Mouse (Mus musculus): ENCODE measurements around the gene Meaf6. TPM values are rescaled to one million over a fixed set of nuclear protein-coding genes. Genes with fewer than 3 reads are reported as not detected.

The Meaf6 gene
- polyA plus RNA-seq, 1 experiment, result 9.1 TPM

- TF ChIP-seq POLR2A (IDR thresholded peaks at IDR 0.05; ENCODE audit: low read depth, low read length) (no peak), CTCF (IDR thresholded peaks at IDR 0.05; ENCODE audit: extremely low read depth, insufficient read length, insufficient replicate concordance, low read depth, low read length) (no peak)
- Histone ChIP-seq H3K36me3 (ENCODE audit: control insufficient read depth, insufficient read depth, low read length) (peaks cover 2% of the 10 kb centered on the region; the same call in 1 of the 2 replicates), H3K4me3 (ENCODE audit: low read depth, low read length) (no peak overlapping the region), H3K27me3 (ENCODE audit: control insufficient read depth, insufficient read depth, low read length) (no peaks in the 10 kb centered on the region), H3K27ac (ENCODE audit: insufficient read depth, low read depth, low read length) (no peak overlapping the region), H3K4me1 (ENCODE audit: control insufficient read depth, insufficient read depth, insufficient read length, low read length) (peaks cover 8% of the 10 kb centered on the region; the same call in 1 of the 2 replicates)
- WGBS, result 45% methylated on average over 8 of the region's 8 CpGs
These were observed 21.1 kb upstream of the Meaf6 start for GRCm38 (mm10) chr4:125063829-125064228.

GRCm38 (mm10) chr4:125065517-125066307 lies 19.2 kb upstream of the Meaf6 start, which contains the start of gene Dnali1:
Dnali1 (minus strand) TSS chr4:125065703.
- Histone ChIP-seq H3K27ac (ENCODE audit: insufficient read depth, low read depth, low read length) (peak within 1 kb of the TSS; percentile 54; the same call in 1 of the 2 replicates), H3K27me3 (ENCODE audit: control insufficient read depth, insufficient read depth, low read length) (no peaks in the 10 kb centered on the region), H3K4me3 (ENCODE audit: low read depth, low read length) (peak within 1 kb of the TSS; percentile 79), H3K36me3 (ENCODE audit: control insufficient read depth, insufficient read depth, low read length) (peaks cover 15% of the 10 kb centered on the region), H3K4me1 (ENCODE audit: control insufficient read depth, insufficient read depth, insufficient read length, low read length) (peaks cover 8% of the 10 kb centered on the region; the same call in 1 of the 2 replicates)
- no peak for TF ChIP-seq POLR2A (IDR thresholded peaks at IDR 0.05; ENCODE audit: low read depth, low read length)
- WGBS, result 1% methylated on average over 26 of the region's 26 CpGs

GRCm38 (mm10) chr4:125066490-125067370 lies 18.2 kb upstream of the Meaf6 start, which contains the start of gene Snip1:
Snip1 (plus strand) TSS chr4:125066672.
- under 1% methylated on average over 76 of the region's 78 CpGs for WGBS
- Histone ChIP-seq H3K36me3 (ENCODE audit: control insufficient read depth, insufficient read depth, low read length) (peaks cover 25% of the 10 kb centered on the region), H3K4me1 (ENCODE audit: control insufficient read depth, insufficient read depth, insufficient read length, low read length) (peaks cover 8% of the 10 kb centered on the region; the same call in 1 of the 2 replicates), H3K27me3 (ENCODE audit: control insufficient read depth, insufficient read depth, low read length) (no peaks in the 10 kb centered on the region), H3K4me3 (ENCODE audit: low read depth, low read length) (peak within 1 kb of the TSS; percentile 79), H3K27ac (ENCODE audit: insufficient read depth, low read depth, low read length) (peak within 1 kb of the TSS; percentile 54)
- TF ChIP-seq POLR2A (IDR thresholded peaks at IDR 0.05; ENCODE audit: low read depth, low read length) (peak; percentile 80), CTCF (IDR thresholded peaks at IDR 0.05; ENCODE audit: extremely low read depth, insufficient read length, insufficient replicate concordance, low read depth, low read length) (no peak)

DNA sequence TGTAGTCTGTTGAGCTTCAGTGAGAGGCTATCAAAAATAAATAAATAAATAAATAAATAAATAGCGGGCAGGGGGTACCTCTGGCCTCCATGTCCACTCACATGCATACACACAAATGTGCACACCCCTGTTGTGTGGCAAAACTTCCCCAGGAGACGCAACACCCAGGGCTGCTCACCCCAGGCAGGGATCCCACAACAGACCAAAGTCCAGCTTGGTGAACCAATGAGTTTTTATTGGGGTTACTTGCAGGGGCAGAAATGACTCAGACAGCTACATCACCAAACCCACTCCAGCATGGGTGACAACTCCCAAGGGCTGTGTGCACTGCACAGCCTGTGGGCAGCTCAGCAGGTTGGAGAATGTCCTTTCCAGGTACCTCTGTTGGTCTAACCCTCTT lies 7.2 kb upstream of the Meaf6 start:
- H3K27me3 ChIP-seq (ENCODE audit: control insufficient read depth, insufficient read depth, low read length), result no peaks in the 10 kb centered on the region
- 50% methylated on average over 2 of the region's 2 CpGs for WGBS
- peaks cover 6% of the 10 kb centered on the region; the same call in 1 of the 2 replicates for H3K4me1 ChIP-seq (ENCODE audit: control insufficient read depth, insufficient read depth, insufficient read length, low read length)
- TF ChIP-seq CTCF (IDR thresholded peaks at IDR 0.05; ENCODE audit: extremely low read depth, insufficient read length, insufficient replicate concordance, low read depth, low read length), result no peak
- no peak overlapping the region for H3K4me3 ChIP-seq (ENCODE audit: low read depth, low read length)
- peaks cover 34% of the 10 kb centered on the region for H3K36me3 ChIP-seq (ENCODE audit: control insufficient read depth, insufficient read depth, low read length)
- peak overlapping the region; percentile 3; the same call in 1 of the 2 replicates for H3K27ac ChIP-seq (ENCODE audit: insufficient read depth, low read depth, low read length)

DNA sequence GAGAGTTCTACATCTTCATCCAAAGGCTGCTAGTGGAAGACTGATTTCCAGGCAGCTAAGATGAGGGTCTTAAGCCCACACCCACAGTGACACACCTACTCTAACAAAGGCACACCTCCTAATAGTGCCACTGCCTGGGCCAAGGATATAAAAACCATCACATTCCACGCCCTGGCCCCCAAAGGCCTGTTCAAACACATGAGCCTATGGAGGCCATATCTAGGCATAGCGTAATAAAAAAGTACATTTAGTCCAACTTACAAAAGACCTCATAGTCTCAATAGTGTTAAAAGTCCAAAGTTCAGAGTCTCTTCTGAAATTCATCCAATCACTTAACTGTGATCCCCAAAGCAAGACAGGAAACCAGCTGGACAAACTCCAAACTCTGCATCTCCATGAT lies 6.2 kb upstream of the Meaf6 start:
- H3K4me1 ChIP-seq (ENCODE audit: control insufficient read depth, insufficient read depth, insufficient read length, low read length), result peaks cover 6% of the 10 kb centered on the region; the same call in 1 of the 2 replicates
- TF ChIP-seq POLR2A (IDR thresholded peaks at IDR 0.05; ENCODE audit: low read depth, low read length), result no peak
- no peak for TF ChIP-seq CTCF (IDR thresholded peaks at IDR 0.05; ENCODE audit: extremely low read depth, insufficient read length, insufficient replicate concordance, low read depth, low read length)
- no peak overlapping the region for H3K4me3 ChIP-seq (ENCODE audit: low read depth, low read length)
- no peaks in the 10 kb centered on the region for H3K27me3 ChIP-seq (ENCODE audit: control insufficient read depth, insufficient read depth, low read length)
- H3K27ac ChIP-seq (ENCODE audit: insufficient read depth, low read depth, low read length), result no peak overlapping the region
- WGBS, result 45% methylated on average over 2 of the region's 2 CpGs
- H3K36me3 ChIP-seq (ENCODE audit: control insufficient read depth, insufficient read depth, low read length), result peaks cover 24% of the 10 kb centered on the region

GRCm38 (mm10) chr4:125085346-125085841 lies 460 bp downstream of the Meaf6 start:
- Histone ChIP-seq H3K36me3 (ENCODE audit: control insufficient read depth, insufficient read depth, low read length) (peaks cover 12% of the 10 kb centered on the region; the same call in 1 of the 2 replicates), H3K4me1 (ENCODE audit: control insufficient read depth, insufficient read depth, insufficient read length, low read length) (peaks cover 2% of the 10 kb centered on the region; the same call in 1 of the 2 replicates), H3K27ac (ENCODE audit: insufficient read depth, low read depth, low read length) (peak overlapping the region; percentile 92), H3K4me3 (ENCODE audit: low read depth, low read length) (peak overlapping the region; percentile 92), H3K27me3 (ENCODE audit: control insufficient read depth, insufficient read depth, low read length) (no peaks in the 10 kb centered on the region)
- WGBS, result under 1% methylated on average over 45 of the region's 45 CpGs
- TF ChIP-seq CTCF (IDR thresholded peaks at IDR 0.05; ENCODE audit: extremely low read depth, insufficient read length, insufficient replicate concordance, low read depth, low read length), result no peak
- no peak for TF ChIP-seq POLR2A (IDR thresholded peaks at IDR 0.05; ENCODE audit: low read depth, low read length)
